Mouse (Mus musculus) stomach, embryonic 14.5 days (tissue): ENCODE measurements around the gene Hecw2. TPM values are rescaled to one million over a fixed set of nuclear protein-coding genes. Genes with fewer than 3 reads are reported as not detected.

Source experiments
- ATAC-seq: fragments of 200-750 bp; cut with Nextera tagmentation; 2 replicates; pipeline ENCODE4 v1.8.0; 2017; ENCODE audit warnings: low read depth, moderate TSS enrichment; ENCODE audit not compliant: insufficient number of reproducible peaks, insufficient read depth, low FRiP score
- H3K27ac ChIP-seq: fragments of 300-500 bp; sonication (generic); 2 replicates; pipeline ENCODE4 v1.5.1; 2014; ENCODE audit warnings: mild to moderate bottlenecking, low read length, moderate library complexity, mixed read lengths
- H3K27me3 ChIP-seq: fragments of 300-500 bp; sonication (generic); 2 replicates; pipeline ENCODE4 v1.6.1; 2014; ENCODE audit warnings: low read length, control low read depth, mixed read lengths; ENCODE audit not compliant: control insufficient read depth, insufficient read depth
- H3K36me3 ChIP-seq: fragments of 300-500 bp; sonication (generic); 2 replicates; pipeline ENCODE4 v1.6.1; 2014; ENCODE audit warnings: mild to moderate bottlenecking, control low read depth, low read length, moderate library complexity, mixed read lengths; ENCODE audit not compliant: control insufficient read depth, insufficient read depth
- H3K4me1 ChIP-seq: fragments of 300-500 bp; sonication (generic); 2 replicates; pipeline ENCODE4 v1.6.1; 2014; ENCODE audit warnings: low read length, control low read depth, mixed read lengths; ENCODE audit not compliant: control insufficient read depth, insufficient read depth
- H3K4me2 ChIP-seq: fragments of 300-500 bp; sonication (generic); replicated peaks from 2 replicates; pipeline ENCODE4 v1.6.1; 2014; ENCODE audit warnings: low read depth, low read length, control low read depth
- H3K4me3 ChIP-seq: fragments of 300-500 bp; sonication (generic); 2 replicates; pipeline ENCODE4 v1.5.1; 2014; ENCODE audit warnings: low read depth, low read length, control low read depth
- H3K9ac ChIP-seq: fragments of 300-500 bp; sonication (generic); replicated peaks from 2 replicates; pipeline ENCODE4 v1.6.1; 2014; ENCODE audit warnings: low read depth, mild to moderate bottlenecking, control low read depth, low read length, moderate library complexity, mixed read lengths
- H3K9me3 ChIP-seq: fragments of 300-500 bp; sonication (generic); 2 replicates; pipeline ENCODE4 v1.6.1; 2016; ENCODE audit warnings: low read depth, low read length, control low read depth; ENCODE audit not compliant: control insufficient read depth
- WGBS: fragments of 180-500 bp; shearing (Covaris S2); extraction: QIAGEN DNeasy Blood & Tissue Kit; methylation state at CpG from one replicate; pipeline ENCODE4 v1.1.7; 2014; 5-methylcytosine and 5-hydroxymethylcytosine counted together
- polyA plus RNA-seq: library from polyadenylated mRNA; unstranded; fragments of >200 nt; fragmentation: Nextera tagmentation; extraction: Ambion mirVana; gene quantifications from 2 replicates; pipeline ENCODE4 v1.2.1, GENCODE M21; 2014

Gene Hecw2
- polyA plus RNA-seq, 1 experiment from 2014 or later: 2.9 TPM

- H3K27ac ChIP-seq: no peak overlapping the region
- WGBS: 89% methylated on average over 6 of the region's 6 CpGs
- H3K9me3 ChIP-seq: no peaks in the 10 kb centered on the region
- no peaks in the 10 kb centered on the region for H3K36me3 ChIP-seq
- no peaks in the 10 kb centered on the region for H3K27me3 ChIP-seq
- no peak overlapping the region for H3K9ac ChIP-seq
- H3K4me3 ChIP-seq: no peak overlapping the region
- no peaks in the 10 kb centered on the region for H3K4me1 ChIP-seq
- H3K4me2 ChIP-seq: no peak overlapping the region
- ATAC-seq: no peak
These were observed 398.7 kb downstream of the Hecw2 start for GRCm38 (mm10) chr1:53796271-53796670.

- no peak for ATAC-seq
- no peaks in the 10 kb centered on the region for H3K4me1 ChIP-seq
- no peak overlapping the region for H3K4me3 ChIP-seq
- no peaks in the 10 kb centered on the region for H3K9me3 ChIP-seq
- 82% methylated on average over 4 of the region's 4 CpGs for WGBS
- no peaks in the 10 kb centered on the region for H3K36me3 ChIP-seq
- H3K4me2 ChIP-seq: no peak overlapping the region
- no peak overlapping the region for H3K9ac ChIP-seq
- no peaks in the 10 kb centered on the region for H3K27me3 ChIP-seq
- no peak overlapping the region for H3K27ac ChIP-seq
These were observed 399.4 kb downstream of the Hecw2 start for GRCm38 (mm10) chr1:53795591-53795990.

GRCm38 (mm10) chr1:53795081-53795480 lies 399.9 kb downstream of the Hecw2 start:
- no peak overlapping the region for H3K27ac ChIP-seq
- H3K9me3 ChIP-seq: no peaks in the 10 kb centered on the region
- H3K9ac ChIP-seq: no peak overlapping the region
- no peak for ATAC-seq
- no peaks in the 10 kb centered on the region for H3K4me1 ChIP-seq
- H3K27me3 ChIP-seq: no peaks in the 10 kb centered on the region
- no peak overlapping the region for H3K4me2 ChIP-seq
- no peak overlapping the region for H3K4me3 ChIP-seq
- no peaks in the 10 kb centered on the region for H3K36me3 ChIP-seq
- 89% methylated on average over 5 of the region's 5 CpGs for WGBS

DNA sequence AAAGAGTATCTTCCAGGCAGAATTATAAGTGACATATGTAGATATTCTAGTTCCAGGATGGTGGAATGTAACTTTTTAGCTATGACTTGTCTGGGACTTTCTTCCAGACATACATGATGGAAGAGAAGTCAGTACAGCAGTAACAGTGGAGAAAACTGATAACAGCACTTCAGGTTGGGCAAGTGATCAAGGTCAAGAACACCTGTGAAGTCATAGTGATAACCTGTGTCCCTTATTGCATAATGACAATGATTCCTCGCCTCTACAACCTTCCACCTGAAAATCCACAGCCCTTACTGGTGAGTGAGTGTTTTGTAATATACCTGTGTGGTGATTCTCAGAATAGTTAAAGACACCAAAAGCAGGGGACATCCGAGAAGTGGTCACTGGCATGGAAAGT lies 400.7 kb downstream of the Hecw2 start:
- Histone ChIP-seq H3K27ac (no peak overlapping the region), H3K4me3 (no peak overlapping the region), H3K9ac (no peak overlapping the region), H3K9me3 (no peaks in the 10 kb centered on the region), H3K36me3 (no peaks in the 10 kb centered on the region), H3K27me3 (no peaks in the 10 kb centered on the region), H3K4me2 (no peak overlapping the region), H3K4me1 (no peaks in the 10 kb centered on the region)
- 84% methylated on average over 2 of the region's 2 CpGs for WGBS
- no peak for ATAC-seq

GRCm38 (mm10) chr1:53791343-53791742 lies 403.6 kb downstream of the Hecw2 start:
- H3K36me3 ChIP-seq: no peaks in the 10 kb centered on the region
- no peaks in the 10 kb centered on the region for H3K4me1 ChIP-seq
- H3K27ac ChIP-seq: no peak overlapping the region
- whole genome bisulfite sequencing: 72% methylated on average over 2 of the region's 2 CpGs
- H3K27me3 ChIP-seq: no peaks in the 10 kb centered on the region
- H3K9ac ChIP-seq: no peak overlapping the region
- no peak overlapping the region for H3K4me3 ChIP-seq
- H3K4me2 ChIP-seq: no peak overlapping the region
- no peaks in the 10 kb centered on the region for H3K9me3 ChIP-seq
- ATAC-seq: no peak

GRCm38 (mm10) chr1:53784721-53785418 lies 410.1 kb downstream of the Hecw2 start, which contains the start of gene Stk17b:
Gene Stk17b (minus strand): TSS chr1:53785224.
- Histone ChIP-seq H3K4me2 (peak within 1 kb of the TSS; percentile 73), H3K27me3 (no peaks in the 10 kb centered on the region), H3K4me3 (peak within 1 kb of the TSS; percentile 89), H3K36me3 (no peaks in the 10 kb centered on the region), H3K4me1 (no peaks in the 10 kb centered on the region), H3K27ac (peak within 1 kb of the TSS; percentile 71), H3K9me3 (no peaks in the 10 kb centered on the region), H3K9ac (peak within 1 kb of the TSS; percentile 72)
- peak; percentile 98 for ATAC-seq
- WGBS: 1% methylated on average over 75 of the region's 81 CpGs

DNA sequence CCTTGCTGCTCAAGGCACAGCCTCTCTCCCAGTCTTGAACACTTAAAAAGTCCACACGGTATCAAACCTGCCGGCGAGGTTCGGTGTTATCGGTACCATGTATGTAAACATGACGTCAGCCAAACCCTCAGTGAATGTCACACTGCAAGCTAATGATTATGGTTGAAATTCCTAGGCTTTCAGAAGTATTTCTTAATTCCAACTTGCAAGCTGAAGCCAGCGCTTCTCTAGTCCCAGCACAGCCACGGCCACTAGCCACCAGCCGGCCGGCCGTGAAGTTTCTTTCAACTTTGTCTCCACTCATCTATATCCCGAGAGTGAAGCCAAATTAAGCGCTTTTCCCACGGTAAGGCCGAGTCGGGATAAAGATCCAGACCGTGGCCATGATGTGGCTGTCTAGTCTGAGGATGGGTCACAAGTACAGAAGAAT lies 410.7 kb downstream of the Hecw2 start:
- Histone ChIP-seq H3K27me3 (no peaks in the 10 kb centered on the region), H3K36me3 (no peaks in the 10 kb centered on the region), H3K4me3 (peak overlapping the region; percentile 89), H3K4me1 (no peaks in the 10 kb centered on the region), H3K9me3 (no peaks in the 10 kb centered on the region), H3K27ac (peak overlapping the region; percentile 71), H3K4me2 (peak overlapping the region; percentile 73), H3K9ac (peak overlapping the region; percentile 72)
- under 1% methylated on average over 17 of the region's 17 CpGs for WGBS
- ATAC-seq: no peak

DNA sequence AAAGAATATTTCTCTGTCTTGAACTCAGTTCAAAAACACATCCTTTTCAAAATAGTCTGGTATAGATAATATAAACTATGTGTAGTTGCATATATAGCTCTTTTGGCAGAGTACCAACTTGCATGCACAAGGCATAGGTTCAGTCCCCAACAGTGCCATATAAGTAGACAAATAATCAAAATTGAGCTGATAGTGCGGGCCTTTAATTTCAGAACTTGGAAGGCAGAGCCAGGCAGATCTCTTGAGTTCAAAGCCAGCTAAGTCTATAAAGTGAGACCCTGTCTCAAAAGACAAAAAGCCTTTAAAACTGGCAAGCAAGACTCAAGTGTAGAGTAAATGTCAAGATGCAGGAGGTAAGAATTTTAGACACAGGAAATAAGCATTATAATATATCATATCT lies 412.0 kb downstream of the Hecw2 start:
- Histone ChIP-seq H3K9me3 (no peaks in the 10 kb centered on the region), H3K4me1 (no peaks in the 10 kb centered on the region), H3K4me3 (no peak overlapping the region), H3K9ac (no peak overlapping the region), H3K27me3 (no peaks in the 10 kb centered on the region), H3K27ac (no peak overlapping the region), H3K4me2 (no peak overlapping the region), H3K36me3 (no peaks in the 10 kb centered on the region)
- 87% methylated on average over 1 of the region's 1 CpGs for WGBS
- ATAC-seq: no peak

- no peak overlapping the region for H3K9ac ChIP-seq
- H3K4me2 ChIP-seq: no peak overlapping the region
- H3K9me3 ChIP-seq: no peaks in the 10 kb centered on the region
- no peaks in the 10 kb centered on the region for H3K4me1 ChIP-seq
- no peaks in the 10 kb centered on the region for H3K36me3 ChIP-seq
- ATAC-seq: no peak
- H3K27ac ChIP-seq: no peak overlapping the region
- H3K27me3 ChIP-seq: no peaks in the 10 kb centered on the region
- no peak overlapping the region for H3K4me3 ChIP-seq
- WGBS: 91% methylated on average over 3 of the region's 3 CpGs
These were observed 412.9 kb downstream of the Hecw2 start for GRCm38 (mm10) chr1:53782079-53782478.
